Mouse (Mus musculus) CH12.LX (cell line): ENCODE results near the gene Lcn12. TPM values are rescaled to one million over a fixed set of nuclear protein-coding genes. Genes with fewer than 3 reads are reported as not detected.
A peak's percentile ranks its signal among the peaks of the same experiment; 100 is the strongest.

Experiments used
- DNase-seq: peaks from one replicate; pipeline ENCODE4 v3.0.0-alpha.2; 2013; ENCODE audit errors: extremely low read depth
- H3K27ac ChIP-seq: 2 replicates; pipeline ENCODE4 v1.5.1; 2012; ENCODE audit warnings: low read depth, mild to moderate bottlenecking, control low read depth, moderate library complexity; ENCODE audit not compliant: insufficient read depth
- H3K27me3 ChIP-seq: replicated peaks from 2 replicates; pipeline ENCODE3; 2012; ENCODE audit warnings: inconsistent platforms
- H3K36me3 ChIP-seq, 2 experiments: replicated peaks in 1 of 2; 2 replicates each; pipeline versions ENCODE3 to v1.6.1; 2012; ENCODE audit warnings: inconsistent platforms in 1 of 2, low read length in 1 of 2, mild to moderate bottlenecking in 1 of 2, mixed read lengths in 1 of 2, moderate library complexity in 1 of 2; ENCODE audit not compliant: control insufficient read depth in 1 of 2, insufficient read depth in 1 of 2
- H3K4me1 ChIP-seq, 2 experiments: 2 replicates each; pipeline ENCODE4 v1.6.1; 2012; ENCODE audit warnings: inconsistent platforms in 1 of 2, moderate library complexity in 1 of 2; ENCODE audit not compliant: insufficient read depth in 2 of 2, control insufficient read depth in 1 of 2
- H3K4me2 ChIP-seq: 2 replicates; pipeline ENCODE4 v1.6.1; 2012; ENCODE audit warnings: low read depth, mild to moderate bottlenecking, control low read depth; ENCODE audit not compliant: poor library complexity, insufficient read depth, severe bottlenecking
- H3K4me3 ChIP-seq, 3 experiments: fragments of 150-350 bp in 1 of 3; sonication (generic) in 1 of 3; replicated peaks in 1 of 3; 2 replicates each; pipeline versions ENCODE3 to v1.5.1; 2011 to 2012; ENCODE audit warnings: low read depth in 2 of 3, low read length in 2 of 3, mild to moderate bottlenecking in 2 of 3, moderate library complexity in 2 of 3, control low read depth in 1 of 3, improper control_type of control experiment in 1 of 3, inconsistent platforms in 1 of 3, mixed read lengths in 1 of 3; ENCODE audit not compliant: poor library complexity in 1 of 3
- H3K79me2 ChIP-seq: replicated peaks from 2 replicates; pipeline ENCODE4 v1.6.1; 2012; ENCODE audit warnings: mild to moderate bottlenecking, moderate library complexity; ENCODE audit not compliant: control insufficient read depth, poor library complexity, insufficient read depth, severe bottlenecking; ENCODE audit errors: extremely low read depth
- H3K9ac ChIP-seq: 2 replicates; pipeline ENCODE4 v1.6.1; 2012; ENCODE audit warnings: low read depth, mild to moderate bottlenecking, control low read depth, moderate library complexity; ENCODE audit not compliant: insufficient read depth
- H3K9me3 ChIP-seq: replicated peaks from 2 replicates; pipeline ENCODE3; 2012; ENCODE audit warnings: low read length, inconsistent platforms, mixed read lengths
- BHLHE40 ChIP-seq: IDR thresholded peaks from 2 replicates; pipeline ENCODE4 v1.6.1; 2011; ENCODE audit warnings: mild to moderate bottlenecking, low read depth, low read length, improper control_type of control experiment
- CHD1 ChIP-seq: IDR thresholded peaks from 2 replicates; pipeline ENCODE4 v1.6.1; 2012; ENCODE audit warnings: low read depth, low read length, improper control_type of control experiment, inconsistent platforms
- CHD2 ChIP-seq: IDR thresholded peaks from 2 replicates; pipeline ENCODE4 v1.6.1; 2011; ENCODE audit warnings: low read length, improper control_type of control experiment
- CTCF ChIP-seq, 2 experiments: IDR thresholded peaks in 1 of 2; conservative IDR thresholded peaks in 1 of 2; 2 replicates each; pipeline ENCODE4 v1.5.1; 2011 to 2012; ENCODE audit warnings: low read depth in 2 of 2, low read length in 2 of 2, improper control_type of control experiment in 1 of 2, inconsistent platforms in 1 of 2, mild to moderate bottlenecking in 1 of 2, moderate library complexity in 1 of 2
- E2F4 ChIP-seq: IDR thresholded peaks from 2 replicates; pipeline ENCODE4 v1.6.1; 2011; ENCODE audit warnings: low read depth, low read length, improper control_type of control experiment; ENCODE audit not compliant: insufficient replicate concordance
- ELF1 ChIP-seq: IDR thresholded peaks from 2 replicates; pipeline ENCODE4 v1.6.1; 2014; ENCODE audit warnings: low read depth, mild to moderate bottlenecking, inconsistent platforms, low read length, improper control_type of control experiment
- EP300 ChIP-seq: IDR thresholded peaks from 2 replicates; pipeline ENCODE4 v1.6.1; 2011; ENCODE audit warnings: low read length, improper control_type of control experiment
- ETS1 ChIP-seq: conservative IDR thresholded peaks from 2 replicates; pipeline ENCODE4 v1.6.1; 2012; ENCODE audit warnings: low read depth, mild to moderate bottlenecking, inconsistent platforms, low read length, improper control_type of control experiment, moderate library complexity
- HCFC1 ChIP-seq: IDR thresholded peaks from 2 replicates; pipeline ENCODE4 v1.6.1; 2012; ENCODE audit warnings: low read depth, mild to moderate bottlenecking, inconsistent platforms, low read length, improper control_type of control experiment
- IRF4 ChIP-seq: IDR thresholded peaks from 2 replicates; pipeline ENCODE4 v1.6.1; 2014; ENCODE audit warnings: low read depth, mild to moderate bottlenecking, inconsistent platforms, low read length, improper control_type of control experiment
- JUN ChIP-seq: IDR thresholded peaks from 2 replicates; pipeline ENCODE4 v1.6.1; 2011; ENCODE audit warnings: low read depth, mild to moderate bottlenecking, low read length, improper control_type of control experiment, moderate library complexity; ENCODE audit not compliant: insufficient read depth
- JUND ChIP-seq: conservative IDR thresholded peaks from 2 replicates; pipeline ENCODE4 v1.6.1; 2011; ENCODE audit warnings: low read depth, low read length, improper control_type of control experiment
- KAT2A ChIP-seq: IDR thresholded peaks from 2 replicates; pipeline ENCODE4 v1.6.1; 2012; ENCODE audit warnings: low read length, improper control_type of control experiment, inconsistent platforms; ENCODE audit not compliant: insufficient replicate concordance
- MAFK ChIP-seq: IDR thresholded peaks from 2 replicates; pipeline ENCODE4 v1.6.1; 2011; ENCODE audit warnings: low read length, improper control_type of control experiment; ENCODE audit not compliant: insufficient replicate concordance
- MAZ ChIP-seq: IDR thresholded peaks from 2 replicates; pipeline ENCODE4 v1.6.1; 2012; ENCODE audit warnings: low read depth, mild to moderate bottlenecking, inconsistent platforms, low read length, improper control_type of control experiment, moderate library complexity
- MEF2A ChIP-seq: IDR thresholded peaks from 2 replicates; pipeline ENCODE4 v1.6.1; 2014; ENCODE audit warnings: low read depth, mild to moderate bottlenecking, inconsistent platforms, low read length, improper control_type of control experiment, borderline replicate concordance
- MXI1 ChIP-seq: IDR thresholded peaks from 2 replicates; pipeline ENCODE4 v1.6.1; 2011; ENCODE audit warnings: mild to moderate bottlenecking, low read depth, low read length, improper control_type of control experiment
- MYC ChIP-seq: IDR thresholded peaks from 2 replicates; pipeline ENCODE4 v1.6.1; 2011; ENCODE audit warnings: low read depth, mild to moderate bottlenecking, improper control_type of control experiment, low read length
- NELFE ChIP-seq: IDR thresholded peaks from 2 replicates; pipeline ENCODE4 v1.6.1; 2011; ENCODE audit warnings: low read depth, low read length, improper control_type of control experiment
- POLR2A ChIP-seq: IDR thresholded peaks from 2 replicates; pipeline ENCODE4 v1.6.1; 2011; ENCODE audit warnings: low read depth, mild to moderate bottlenecking, improper control_type of control experiment, low read length
- POLR2AphosphoS2 ChIP-seq: IDR thresholded peaks from 2 replicates; pipeline ENCODE4 v1.6.1; 2011; ENCODE audit warnings: low read depth, low read length, improper control_type of control experiment
- RAD21 ChIP-seq: IDR thresholded peaks from 2 replicates; pipeline ENCODE4 v1.6.1; 2011; ENCODE audit warnings: low read depth, mild to moderate bottlenecking, low read length, improper control_type of control experiment, moderate library complexity
- SIN3A ChIP-seq: IDR thresholded peaks from 2 replicates; pipeline ENCODE4 v1.6.1; 2012; ENCODE audit warnings: low read length, improper control_type of control experiment, inconsistent platforms
- SMC3 ChIP-seq: IDR thresholded peaks from 2 replicates; pipeline ENCODE4 v1.6.1; 2011; ENCODE audit warnings: low read depth, low read length, improper control_type of control experiment
- TCF12 ChIP-seq: IDR thresholded peaks from 2 replicates; pipeline ENCODE4 v1.6.1; 2014; ENCODE audit warnings: low read depth, mild to moderate bottlenecking, inconsistent platforms, low read length, improper control_type of control experiment
- USF2 ChIP-seq: conservative IDR thresholded peaks from 2 replicates; pipeline ENCODE4 v1.6.1; 2011; ENCODE audit warnings: low read depth, low read length, improper control_type of control experiment
- ZKSCAN1 ChIP-seq: IDR thresholded peaks from 2 replicates; pipeline ENCODE4 v1.6.1; 2012; ENCODE audit warnings: low read depth, inconsistent platforms, low read length, improper control_type of control experiment, borderline replicate concordance
- ZNF384 ChIP-seq: IDR thresholded peaks from 2 replicates; pipeline ENCODE4 v1.6.1; 2012; ENCODE audit warnings: low read depth, low read length, improper control_type of control experiment, inconsistent platforms
- dilution Hi-C: fragments of 300-500 bp; cut with MboI; formaldehyde crosslinking; loops from 2 replicates; pipeline ENCODE4 v1.14.3; 2020; ENCODE audit warnings: low sequenced_read_pairs; ENCODE audit not compliant: extremely low pct_unique_long_range_greater_than_20kb, extremely low pct_ligation_motif_present
- in situ Hi-C: fragments of 300-500 bp; cut with MboI; formaldehyde crosslinking; loops from 3 replicates; pipeline ENCODE4 v1.14.3; 2019; ENCODE audit warnings: low sequenced_read_pairs, low pct_ligation_motif_present, low pct_unique_long_range_greater_than_20kb, mixed read lengths
- polyA plus RNA-seq: library from polyadenylated mRNA; unstranded; fragments of >175 nt; gene quantifications from 2 replicates; pipeline ENCODE4 v1.2.1, GENCODE M21; 2012; ENCODE audit warnings: low read depth; ENCODE audit not compliant: insufficient read length
- total RNA-seq, 2 experiments: library from RNA; depleted of rRNA; stranded (reverse); fragments of 300-350 nt in 1 of 2; fragments of >200 nt in 1 of 2; gene quantifications; 2 replicates each; pipeline ENCODE4 v1.2.3; 2012 to 2014

The Lcn12 gene
- total RNA-seq (2012; rRNA removed) (not detected in 2 replicates), total RNA-seq (2014; rRNA removed) (not detected in 2 replicates), polyA plus RNA-seq (not detected in 2 replicates)

- H3K4me1 ChIP-seq = peaks cover 4 to 28% of the 10 kb centered on the region in 2 experiments; a peak in 3 of 4 replicates
These were observed at the start of gene Lcn12 for GRCm38 (mm10) chr2:25493476-25493961. TSS of gene Lcn12 (minus strand) at chr2:25493911.

GRCm38 (mm10) chr2:25541644-25542367 lies 48.1 kb upstream of the Lcn12 start:
- dilution Hi-C loops = no loop called here
- Histone ChIP-seq H3K79me2 (peaks cover 78% of the 10 kb centered on the region), H3K27ac (peak overlapping the region; percentile 18; the same call in 1 of the 2 replicates), H3K36me3 (peaks cover 21 to 67% of the 10 kb centered on the region in 2 experiments), H3K9me3 (no peaks in the 10 kb centered on the region), H3K4me2 (no peak overlapping the region; the same call in 1 of the 2 replicates), H3K27me3 (no peaks in the 10 kb centered on the region), H3K9ac (no peak overlapping the region), H3K4me1 (peaks cover 36 to 84% of the 10 kb centered on the region in 2 experiments), H3K4me3 (peak overlapping the region in 1 of 3 experiments; percentile 17)
- in situ Hi-C loops = no loop called here
- TF ChIP-seq TCF12 (0 out of 2 replicates have a peak, but pooled peaks have one; percentile 29), POLR2A (no peak), SMC3 (no peak), E2F4 (no peak), BHLHE40 (peak; percentile 49; the same call in 1 of the 2 replicates), ZKSCAN1 (no peak), MXI1 (0 out of 2 replicates have a peak, but pooled peaks have one; percentile 37), IRF4 (no peak), NELFE (no peak), JUND (no peak), SIN3A (peak; percentile 40; the same call in 1 of the 2 replicates), MAZ (no peak), MYC (0 out of 2 replicates have a peak, but pooled peaks have one; percentile 26), EP300 (no peak), USF2 (no peak), POLR2AphosphoS2 (no peak), KAT2A (no peak), CHD2 (no peak), ETS1 (peak; percentile 26; the same call in 1 of the 2 replicates), ZNF384 (no peak)
- no peak for DNase-seq

More at GRCm38 (mm10) chr2:25493476-25493961, at the start of gene Lcn12:
- Histone ChIP-seq H3K9me3 (no peaks in the 10 kb centered on the region), H3K9ac (no peak within 1 kb of the TSS), H3K4me2 (no peak within 1 kb of the TSS), H3K27me3 (no peaks in the 10 kb centered on the region), H3K4me3 (no peak within 1 kb of the TSS), H3K27ac (no peak within 1 kb of the TSS), H3K79me2 (no peaks in the 10 kb centered on the region), H3K36me3 (no peaks in the 10 kb centered on the region)
- dilution Hi-C loops = no loop called here
- TF ChIP-seq MEF2A = no peak
- TF ChIP-seq USF2 = no peak
- TF ChIP-seq HCFC1 = no peak
- no peak for TF ChIP-seq CHD1
- TF ChIP-seq EP300 = no peak
- no peak for TF ChIP-seq IRF4
- no peak for TF ChIP-seq MYC
- TF ChIP-seq TCF12 = no peak
- TF ChIP-seq SIN3A = no peak
- TF ChIP-seq ELF1 = no peak
- no peak for TF ChIP-seq MAFK
- TF ChIP-seq RAD21 = no peak
- TF ChIP-seq JUN = no peak
- TF ChIP-seq BHLHE40 = no peak
- TF ChIP-seq NELFE = no peak
- no peak for TF ChIP-seq CTCF (conservative IDR thresholded peaks at IDR 0.05 in 1 of 2, IDR thresholded peaks at IDR 0.05 in 1 of 2; ENCODE audit: low read depth in 2 of 2, low read length in 2 of 2)
- DNase-seq = no peak
- in situ Hi-C loops = no loop called here
